16 mouse cellular contexts compared by ENCODE assay signal in the genomic region with DNA sequence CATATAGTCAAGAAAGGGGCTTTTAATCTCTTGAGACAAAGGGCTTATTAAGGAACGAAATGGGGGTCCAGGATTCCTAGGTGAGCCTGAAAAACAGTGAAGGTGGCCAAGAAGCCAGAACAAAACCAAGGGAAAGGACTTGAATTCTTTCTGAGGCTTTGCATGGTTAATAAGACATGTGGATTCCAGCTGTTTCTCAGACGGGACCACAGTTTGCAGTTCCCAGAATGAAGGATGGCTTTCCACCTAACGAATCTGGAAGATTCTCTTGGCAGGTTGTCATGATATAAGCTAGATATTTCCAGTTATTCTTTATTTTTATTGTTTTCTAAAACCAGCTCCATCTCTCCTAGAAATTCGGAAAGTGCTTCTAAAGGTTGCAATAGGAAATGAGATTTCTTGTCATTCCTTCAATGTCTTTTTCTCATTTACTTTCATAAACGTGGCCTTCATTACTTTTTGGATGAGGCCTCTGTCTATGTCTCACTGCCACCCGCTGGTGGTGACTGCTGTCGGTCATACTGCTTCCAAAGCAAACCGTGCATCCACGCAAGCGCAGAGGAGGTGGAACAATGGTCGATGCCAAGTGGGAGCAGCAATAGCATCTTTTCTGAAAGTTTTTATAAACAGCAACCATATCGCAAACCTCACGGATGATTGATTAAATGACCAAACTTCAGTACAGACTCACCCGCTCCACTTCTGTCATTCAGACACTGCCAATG.
DNase-seq lines count a peak whose midpoint lies in the region; ATAC-seq and TF ChIP-seq lines count a peak whose summit lies in the region.
"Had no signal": no experiment of that assay in that cellular context is flagged by ENCODE, and none has a peak within 500 bp of the region (broad histone marks: within the 10 kb centered on the region; RNA-seq: fewer than 3 reads in every experiment).

No protein-coding gene starts in this region.

- DNase-seq in cerebellum, adult 11 months, result peak; percentile 14
- peak; percentile 13 for DNase-seq in lung, embryonic 14.5 days
- DNase-seq in lung, adult 2 months, result no peak
- DNase-seq in embryonic facial prominence, embryonic 14.5 days (ENCODE audit: low spot score), result peak; percentile 68
- DNase-seq in spleen, adult 12 weeks (ENCODE audit: low spot score), result no peak
- no peak for DNase-seq in gastrocnemius, adult 2 months
- DNase-seq: lung, postnatal 14 days; retina, postnatal 1 day; spleen, adult 18-20 months had no signal

- 55% methylated on average over 14 of the region's 14 CpGs for WGBS in lung, embryonic 14.5 days
- 64% methylated on average over 14 of the region's 14 CpGs for WGBS in lung, adult 2 months
- 53% methylated on average over 14 of the region's 14 CpGs for WGBS in embryonic facial prominence, embryonic 14.5 days
- 56% methylated on average over 14 of the region's 14 CpGs for WGBS in stomach, embryonic 16.5 days

- 0 out of 2 replicates have a peak, but pooled peaks cover 3% of the 10 kb centered on the region for H3K4me1 ChIP-seq in lung, embryonic 14.5 days (ENCODE audit: insufficient read depth)
- no peaks in the 10 kb centered on the region for H3K4me1 ChIP-seq in lung, adult 2 months (ENCODE audit: control insufficient read depth, insufficient read depth, low read length)
- peaks cover 6% of the 10 kb centered on the region for H3K4me1 ChIP-seq in embryonic facial prominence, embryonic 14.5 days (ENCODE audit: control insufficient read depth, insufficient read depth, low read length)
- no peaks in the 10 kb centered on the region for H3K4me1 ChIP-seq in stomach, embryonic 16.5 days (ENCODE audit: control insufficient read depth, insufficient read depth, low read length)
- H3K4me1 ChIP-seq: hindbrain, embryonic 12.5 days; neural tube, embryonic 13.5 days had no signal

- no peak overlapping the region for H3K4me2 ChIP-seq in lung, embryonic 14.5 days
- H3K4me2 ChIP-seq in embryonic facial prominence, embryonic 14.5 days (ENCODE audit: low read depth, low read length), result 0 out of 2 replicates have a peak overlapping the region, but pooled peaks have one; percentile 12
- H3K4me2 ChIP-seq in stomach, embryonic 16.5 days (ENCODE audit: low read depth, low read length), result no peak overlapping the region
- H3K4me2 ChIP-seq: heart, embryonic 11.5 days; hindbrain, embryonic 12.5 days; midbrain, embryonic 13.5 days; neural tube, embryonic 13.5 days had no signal

- ATAC-seq in cerebellum, adult (ENCODE audit: insufficient number of reproducible peaks, low FRiP score, low TSS enrichment), result no peak
- no peak for ATAC-seq in lung, embryonic 14.5 days (ENCODE audit: insufficient read depth)
- ATAC-seq in embryonic facial prominence, embryonic 14.5 days (ENCODE audit: low read depth), result no peak
- ATAC-seq in stomach, embryonic 16.5 days (ENCODE audit: insufficient read depth, low FRiP score), result no peak; the same call in 1 of the 2 replicates
- ATAC-seq: midbrain, embryonic 13.5 days; Patski had no signal

- TF ChIP-seq POLR2A in lung, adult 2 months (IDR thresholded peaks at IDR 0.05; ENCODE audit: borderline replicate concordance, extremely low read depth, low read depth, low read length), result no peak

- H3K9ac ChIP-seq in lung, embryonic 14.5 days, result no peak overlapping the region
- 0 out of 2 replicates have a peak overlapping the region, but pooled peaks have one; percentile 14 for H3K9ac ChIP-seq in embryonic facial prominence, embryonic 14.5 days (ENCODE audit: low read depth, low read length)
- H3K9ac ChIP-seq in stomach, embryonic 16.5 days (ENCODE audit: low read length), result no peak overlapping the region
- H3K9ac ChIP-seq: hindbrain, embryonic 12.5 days; midbrain, embryonic 13.5 days; neural tube, embryonic 13.5 days had no signal

- H3K4me3 ChIP-seq in lung, embryonic 14.5 days (ENCODE audit: low read depth, low read length), result no peak overlapping the region
- no peak overlapping the region for H3K4me3 ChIP-seq in lung, adult 2 months (replicated peaks; ENCODE audit: extremely low read depth, low read depth, low read length)
- no peak overlapping the region for H3K4me3 ChIP-seq in embryonic facial prominence, embryonic 14.5 days (ENCODE audit: low read depth, low read length)
- no peak overlapping the region for H3K4me3 ChIP-seq in stomach, embryonic 16.5 days (replicated peaks; ENCODE audit: low read length)
- no peak overlapping the region for H3K4me3 ChIP-seq in gastrocnemius, adult 2 months
- H3K4me3 ChIP-seq: hindbrain, embryonic 12.5 days; midbrain, embryonic 13.5 days; neural tube, embryonic 13.5 days had no signal

- TF ChIP-seq CTCF in lung, embryonic 14.5 days (IDR thresholded peaks at IDR 0.05; ENCODE audit: low read depth), result no peak
- TF ChIP-seq CTCF in lung, adult 2 months (IDR thresholded peaks at IDR 0.05; ENCODE audit: insufficient read depth, low read length), result no peak
- no peak for TF ChIP-seq CTCF in gastrocnemius, adult 2 months (IDR thresholded peaks at IDR 0.05)

- H3K36me3 ChIP-seq in lung, embryonic 14.5 days (ENCODE audit: insufficient read depth), result no peaks in the 10 kb centered on the region
- no peaks in the 10 kb centered on the region for H3K36me3 ChIP-seq in embryonic facial prominence, embryonic 14.5 days (ENCODE audit: control insufficient read depth, insufficient read depth, low read length)
- H3K36me3 ChIP-seq in stomach, embryonic 16.5 days (ENCODE audit: control insufficient read depth, insufficient read depth, low read length), result no peaks in the 10 kb centered on the region
- H3K36me3 ChIP-seq: hindbrain, embryonic 12.5 days; midbrain, embryonic 13.5 days; neural tube, embryonic 13.5 days had no signal

- H3K9me3 ChIP-seq in lung, embryonic 14.5 days (ENCODE audit: low read depth, low read length), result no peaks in the 10 kb centered on the region
- no peaks in the 10 kb centered on the region for H3K9me3 ChIP-seq in embryonic facial prominence, embryonic 14.5 days (ENCODE audit: control insufficient read depth, low read length)
- no peaks in the 10 kb centered on the region for H3K9me3 ChIP-seq in stomach, embryonic 16.5 days (replicated peaks; ENCODE audit: control insufficient read depth, low read length)
- H3K9me3 ChIP-seq: hindbrain, embryonic 12.5 days; midbrain, embryonic 13.5 days; neural tube, embryonic 13.5 days had no signal

- intact Hi-C loops in gastrocnemius, adult 2 months (cut with DNase I), result no loop called here

- H3K27me3 ChIP-seq in lung, embryonic 14.5 days (ENCODE audit: insufficient read depth, low read length), result no peaks in the 10 kb centered on the region
- H3K27me3 ChIP-seq in embryonic facial prominence, embryonic 14.5 days (replicated peaks; ENCODE audit: control insufficient read depth, insufficient read depth, low read length), result no peaks in the 10 kb centered on the region
- no peaks in the 10 kb centered on the region for H3K27me3 ChIP-seq in stomach, embryonic 16.5 days (ENCODE audit: control insufficient read depth, insufficient read depth, low read length)
- H3K27me3 ChIP-seq: hindbrain, embryonic 12.5 days; midbrain, embryonic 13.5 days; neural tube, embryonic 13.5 days had no signal

- H3K27ac ChIP-seq in lung, embryonic 14.5 days (ENCODE audit: low read depth), result peak overlapping the region; percentile 54; the same call in 1 of the 2 replicates
- H3K27ac ChIP-seq in embryonic facial prominence, embryonic 14.5 days (replicated peaks; ENCODE audit: low read depth, low read length), result peak overlapping the region; percentile 63
- H3K27ac ChIP-seq in stomach, embryonic 16.5 days (ENCODE audit: low read length), result peak overlapping the region; percentile 7; the same call in 1 of the 2 replicates
- no peak overlapping the region for H3K27ac ChIP-seq in gastrocnemius, adult 2 months
- H3K27ac ChIP-seq: hindbrain, embryonic 12.5 days; midbrain, embryonic 13.5 days; neural tube, embryonic 13.5 days had no signal

Comparison
In these comparisons a context has a peak if more than half of its experiments do, and no peak if none do; other contexts are left out.
1. DNase-seq: peak in cerebellum, adult 11 months (single experiment), lung, embryonic 14.5 days (single experiment) and embryonic facial prominence, embryonic 14.5 days (single experiment); none in lung, adult 2 months (single experiment), spleen, adult 12 weeks (single experiment) and gastrocnemius, adult 2 months (single experiment).